Mouse (Mus musculus) C2C12 (cell line): Measurements from ENCODE around the gene Copg2. TPM values are rescaled to one million over a fixed set of nuclear protein-coding genes. Genes with fewer than 3 reads are reported as not detected.

Source experiments
- H3K27me3 ChIP-seq: one replicate; pipeline ENCODE4 v1.6.1; 2011; ENCODE audit not compliant: control insufficient read depth, insufficient read depth, insufficient read length
- H3K36me3 ChIP-seq: one replicate; pipeline ENCODE4 v1.6.1; 2011; ENCODE audit not compliant: control insufficient read depth, insufficient read depth
- H3K4me3 ChIP-seq: one replicate; pipeline ENCODE4 v1.5.1; 2011; ENCODE audit warnings: mild to moderate bottlenecking, control low read depth; ENCODE audit not compliant: poor library complexity, insufficient read depth, severe bottlenecking
- H3K79me2 ChIP-seq: one replicate; pipeline ENCODE4 v1.6.1; 2011; ENCODE audit not compliant: control insufficient read depth, insufficient read depth
- H3K79me3 ChIP-seq: one replicate; pipeline ENCODE4 v1.6.1; 2011; ENCODE audit warnings: low read depth, control low read depth
- H3ac ChIP-seq: one replicate; pipeline ENCODE3; 2011; ENCODE audit warnings: low read depth; ENCODE audit not compliant: control insufficient read depth, insufficient read length
- CEBPB ChIP-seq: IDR thresholded peaks from one replicate; pipeline ENCODE4 v1.6.1; 2011; ENCODE audit warnings: low read depth, mild to moderate bottlenecking, control low read depth, moderate library complexity
- CTCF ChIP-seq: IDR thresholded peaks from one replicate; pipeline ENCODE4 v1.5.1; 2011; ENCODE audit not compliant: control insufficient read depth, insufficient read depth, insufficient read length
- FOSL1 ChIP-seq: IDR thresholded peaks from one replicate; pipeline ENCODE4 v1.8.0; 2011; ENCODE audit warnings: mild to moderate bottlenecking, low read length; ENCODE audit not compliant: poor library complexity, insufficient read depth, severe bottlenecking
- MAX ChIP-seq: IDR thresholded peaks from one replicate; pipeline ENCODE4 v1.6.1; 2011; ENCODE audit warnings: mild to moderate bottlenecking, control low read depth
- MYOD1 ChIP-seq: IDR thresholded peaks from one replicate; pipeline ENCODE4 v1.6.1; 2011; ENCODE audit warnings: low read depth; ENCODE audit not compliant: control insufficient read depth, insufficient read length
- MYOG ChIP-seq: IDR thresholded peaks from one replicate; pipeline ENCODE4 v1.6.1; 2011; ENCODE audit not compliant: control insufficient read depth, insufficient read length; ENCODE audit errors: extremely low read depth
- USF1 ChIP-seq: IDR thresholded peaks from one replicate; pipeline ENCODE4 v1.6.1; 2011; ENCODE audit warnings: low read depth, mild to moderate bottlenecking, control low read depth, moderate library complexity
- polyA plus RNA-seq: library from polyadenylated mRNA; unstranded; fragments of >200 nt; fragmentation: generic; extraction: Trizol; gene quantifications from one replicate; pipeline ENCODE4 v1.2.1, GENCODE M21; 2012; ENCODE audit warnings: missing spikeins

Gene Copg2
- polyA plus RNA-seq, 1 experiment = 12.0 TPM

GRCm38 (mm10) chr6:30722385-30723164, 174.0 kb downstream of the Copg2 start:
- Histone ChIP-seq H3K79me3 (no peaks in the 10 kb centered on the region), H3K4me3 (no peak overlapping the region), H3K79me2 (no peaks in the 10 kb centered on the region), H3ac (no peak overlapping the region), H3K36me3 (no peaks in the 10 kb centered on the region), H3K27me3 (no peaks in the 10 kb centered on the region)
- TF ChIP-seq CEBPB (no peak), USF1 (no peak), MAX (no peak), MYOG (no peak), CTCF (no peak), FOSL1 (no peak), MYOD1 (no peak)

- no peaks in the 10 kb centered on the region for H3K36me3 ChIP-seq
- H3K79me3 ChIP-seq = no peaks in the 10 kb centered on the region
- TF ChIP-seq MYOD1 (no peak), CTCF (no peak), MYOG (no peak), CEBPB (no peak), FOSL1 (no peak), USF1 (no peak), MAX (no peak)
- no peak overlapping the region for H3ac ChIP-seq
- H3K27me3 ChIP-seq = no peaks in the 10 kb centered on the region
- no peak overlapping the region for H3K4me3 ChIP-seq
- no peaks in the 10 kb centered on the region for H3K79me2 ChIP-seq
These were observed 179.8 kb downstream of the Copg2 start for GRCm38 (mm10) chr6:30716796-30717195.

GRCm38 (mm10) chr6:30714891-30715471, 181.6 kb downstream of the Copg2 start:
- Histone ChIP-seq H3ac (no peak overlapping the region), H3K27me3 (no peaks in the 10 kb centered on the region)
- TF ChIP-seq MYOD1 = no peak
- TF ChIP-seq MAX = no peak
- TF ChIP-seq MYOG = no peak
- no peak for TF ChIP-seq FOSL1
- TF ChIP-seq USF1 = no peak
- no peak for TF ChIP-seq CTCF
- TF ChIP-seq CEBPB = no peak

GRCm38 (mm10) chr6:30713896-30714295, 182.7 kb downstream of the Copg2 start:
- no peak overlapping the region for H3K4me3 ChIP-seq
- no peaks in the 10 kb centered on the region for H3K36me3 ChIP-seq
- TF ChIP-seq MYOD1 (no peak), CTCF (no peak), USF1 (no peak), CEBPB (no peak)
- H3K27me3 ChIP-seq = no peaks in the 10 kb centered on the region
- H3ac ChIP-seq = no peak overlapping the region
- H3K79me3 ChIP-seq = no peaks in the 10 kb centered on the region
- H3K79me2 ChIP-seq = no peaks in the 10 kb centered on the region

More at GRCm38 (mm10) chr6:30714891-30715471, 181.6 kb downstream of the Copg2 start:
- no peaks in the 10 kb centered on the region for H3K79me2 ChIP-seq
- no peaks in the 10 kb centered on the region for H3K36me3 ChIP-seq
- no peak overlapping the region for H3K4me3 ChIP-seq
- no peaks in the 10 kb centered on the region for H3K79me3 ChIP-seq

- Histone ChIP-seq H3K36me3 (no peaks in the 10 kb centered on the region), H3K79me3 (no peaks in the 10 kb centered on the region), H3K4me3 (no peak overlapping the region), H3K79me2 (no peaks in the 10 kb centered on the region), H3ac (no peak overlapping the region), H3K27me3 (no peaks in the 10 kb centered on the region)
- TF ChIP-seq FOSL1 (no peak), CEBPB (no peak)
These were observed 183.1 kb downstream of the Copg2 start for GRCm38 (mm10) chr6:30713455-30713854.

GRCm38 (mm10) chr6:30712484-30712883, 184.1 kb downstream of the Copg2 start:
- TF ChIP-seq MAX = no peak
- no peak for TF ChIP-seq FOSL1
- TF ChIP-seq CTCF = no peak
- TF ChIP-seq MYOD1 = no peak
- TF ChIP-seq CEBPB = no peak
- TF ChIP-seq MYOG = no peak
- TF ChIP-seq USF1 = no peak
- Histone ChIP-seq H3K79me3 (no peaks in the 10 kb centered on the region), H3K27me3 (no peaks in the 10 kb centered on the region), H3ac (no peak overlapping the region), H3K79me2 (no peaks in the 10 kb centered on the region), H3K4me3 (no peak overlapping the region), H3K36me3 (no peaks in the 10 kb centered on the region)
